Mouse (Mus musculus) cerebellum, postnatal 36 days (tissue): Measurements from ENCODE around the gene Dhx30.

Experiments used
- DNase-seq, 2 experiments: peaks; one replicate each; pipeline ENCODE4 v3.0.0; 2021 to 2022; ENCODE audit warnings: mixed read lengths in 2 of 2

Dhx30 gene

GRCm38 (mm10) chr9:110044373-110044772 is 73.3 kb downstream of the Dhx30 start:
- DNase-seq, result no peak

DNA sequence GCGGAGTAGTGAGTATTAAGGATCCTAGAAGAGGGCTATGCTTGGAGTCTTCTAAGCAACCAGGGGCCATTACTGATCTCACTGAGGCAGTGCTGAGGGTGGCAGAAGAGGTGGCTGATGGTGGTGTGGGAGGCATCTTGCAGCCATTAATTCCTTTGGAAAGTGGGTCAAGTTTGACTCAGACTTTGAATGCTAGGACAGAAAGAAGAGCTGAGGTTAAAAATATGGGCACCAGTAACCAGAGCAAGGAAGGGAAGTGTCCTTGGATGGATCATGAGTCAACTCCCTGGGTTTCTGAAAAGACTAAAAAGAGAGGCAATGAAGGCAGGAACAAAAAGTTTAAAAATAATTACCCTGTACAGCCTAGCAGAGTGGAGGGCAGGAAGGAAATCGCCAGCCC is 79.1 kb downstream of the Dhx30 start:
- DNase-seq, result no peak

DNA sequence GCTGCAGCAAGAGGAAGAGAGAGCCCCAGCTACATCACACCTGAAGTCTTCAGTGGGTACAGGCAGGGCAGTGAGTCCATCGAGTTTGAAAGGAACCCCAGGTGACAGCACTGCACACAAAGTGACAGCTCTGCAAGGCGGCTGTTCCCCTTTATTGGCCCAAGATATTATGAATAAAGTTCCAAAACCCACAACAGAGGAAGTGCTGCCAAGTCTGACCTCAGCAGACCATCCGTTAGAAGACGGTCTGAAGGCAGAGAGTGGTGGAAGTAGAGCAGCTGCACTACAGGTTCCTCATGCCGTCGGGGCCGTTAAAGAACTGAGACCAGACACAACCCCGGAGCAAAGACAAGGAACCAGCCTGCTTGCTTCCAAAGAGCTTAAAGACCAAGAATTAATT is 79.7 kb downstream of the Dhx30 start:
- DNase-seq, result no peak

- no peak for DNase-seq
These were observed 82.5 kb downstream of the Dhx30 start for GRCm38 (mm10) chr9:110035091-110035490.
